Mouse (Mus musculus) G1E (cell line): Measurements from ENCODE around the gene Nap1l5. TPM values are rescaled to one million over a fixed set of nuclear protein-coding genes. Genes with fewer than 3 reads are reported as not detected.

ENCODE experiments used
- ATAC-seq: 2 replicates; pipeline ENCODE4 v1.8.0; 2016; ENCODE audit warnings: mild to moderate bottlenecking; ENCODE audit not compliant: insufficient number of reproducible peaks, poor library complexity, low FRiP score, severe bottlenecking; ENCODE audit errors: extremely low read depth
- DNase-seq: peaks from one replicate; pipeline ENCODE4 v3.0.0; 2012; ENCODE audit warnings: low spot score
- H3K27me3 ChIP-seq: 2 replicates; pipeline ENCODE4 v1.6.1; 2012; ENCODE audit warnings: mild to moderate bottlenecking, low read length, inconsistent platforms; ENCODE audit not compliant: insufficient read depth
- H3K36me3 ChIP-seq: replicated peaks from 2 replicates; pipeline ENCODE3; 2012; ENCODE audit warnings: mild to moderate bottlenecking, inconsistent platforms
- H3K4me1 ChIP-seq: 2 replicates; pipeline ENCODE4 v1.6.1; 2012; ENCODE audit warnings: low read depth, low read length, inconsistent platforms, mixed read lengths; ENCODE audit not compliant: insufficient read depth
- H3K4me3 ChIP-seq: 2 replicates; pipeline ENCODE4 v1.5.1; 2012; ENCODE audit warnings: low read depth, mild to moderate bottlenecking, inconsistent platforms, low read length, moderate library complexity, mixed read lengths
- H3K9me3 ChIP-seq: replicated peaks from 2 replicates; pipeline ENCODE4 v1.6.1; 2012; ENCODE audit warnings: inconsistent platforms
- CTCF ChIP-seq: IDR thresholded peaks from 2 replicates; pipeline ENCODE4 v1.5.1; 2012; ENCODE audit warnings: low read depth, low read length, inconsistent platforms, mixed read lengths
- GATA1 ChIP-seq: IDR thresholded peaks from 2 replicates; pipeline ENCODE4 v1.6.1; 2012; ENCODE audit warnings: borderline replicate concordance, low read length, inconsistent platforms, mixed read lengths
- GATA2 ChIP-seq: IDR thresholded peaks from 2 replicates; pipeline ENCODE4 v1.6.1; 2012; ENCODE audit warnings: low read depth, low read length, inconsistent platforms, borderline replicate concordance
- TAL1 ChIP-seq: conservative IDR thresholded peaks from 2 replicates; pipeline ENCODE4 v1.6.1; 2012; ENCODE audit warnings: low read depth, low read length, inconsistent platforms, mixed read lengths
- polyA plus RNA-seq: library from polyadenylated mRNA; stranded (reverse); fragments of >175 nt; gene quantifications from 2 replicates; pipeline ENCODE4 v1.2.3, GENCODE M21; 2012
- total RNA-seq, 2 experiments: library from RNA; stranded (forward) in 1 of 2; stranded (reverse) in 1 of 2; fragments of 200-1000 nt in 1 of 2; fragments of >200 nt in 1 of 2; fragmentation: Nextera tagmentation in 1 of 2; gene quantifications; 2 replicates each; pipeline ENCODE4 v1.2.3; 2014 to 2017

Gene Nap1l5
- total and polyA plus RNA-seq, 3 experiments = not detected

GRCm38 (mm10) chr6:58856494-58856893, 50.4 kb downstream of the Nap1l5 start:
- Histone ChIP-seq H3K4me1 (no peaks in the 10 kb centered on the region), H3K36me3 (no peaks in the 10 kb centered on the region), H3K4me3 (no peak overlapping the region), H3K9me3 (no peaks in the 10 kb centered on the region), H3K27me3 (no peaks in the 10 kb centered on the region)
- no peak for DNase-seq
- ATAC-seq = no peak
- TF ChIP-seq TAL1 = no peak
- TF ChIP-seq GATA2 = no peak
- TF ChIP-seq CTCF = no peak

- Histone ChIP-seq H3K36me3 (no peaks in the 10 kb centered on the region), H3K4me1 (no peaks in the 10 kb centered on the region)
These were observed 51.1 kb downstream of the Nap1l5 start for GRCm38 (mm10) chr6:58855676-58856367.

More at GRCm38 (mm10) chr6:58855676-58856367, 51.1 kb downstream of the Nap1l5 start:
- Histone ChIP-seq H3K9me3 (no peaks in the 10 kb centered on the region), H3K4me3 (no peak overlapping the region), H3K27me3 (no peaks in the 10 kb centered on the region)
- DNase-seq (no peak), ATAC-seq (no peak)
- TF ChIP-seq GATA1 (no peak), CTCF (no peak)

Other genes starting within 250 kb of the Nap1l5 start
- 0.53 and 0.68 TPM in 2 replicates for gene Herc3, start 75.6 kb downstream of the Nap1l5 start, total RNA-seq (2014; fragmentation: Nextera tagmentation)
- 4.0 and 5.8 TPM in 2 replicates for gene Herc3, start 75.6 kb downstream of the Nap1l5 start, total RNA-seq (2017)
- gene Herc3, start 75.6 kb downstream of the Nap1l5 start, polyA plus RNA-seq = 0.26 and 0.35 TPM in 2 replicates
- gene Fam13a, start 117.5 kb upstream of the Nap1l5 start, total RNA-seq (2014; fragmentation: Nextera tagmentation) = not detected in 2 replicates
- 0.33 and 0.41 TPM in 2 replicates for gene Fam13a, start 117.5 kb upstream of the Nap1l5 start, total RNA-seq (2017)
- gene Fam13a, start 117.5 kb upstream of the Nap1l5 start, polyA plus RNA-seq = not detected in 2 replicates